Mouse (Mus musculus): ENCODE results near the gene Crcp.

The Crcp gene

GRCm38 (mm10) chr5:130060329-130060665 lies 31.2 kb downstream of the Crcp start:
- no peak for DNase-seq

GRCm38 (mm10) chr5:130062096-130062495 lies 33.0 kb downstream of the Crcp start:
- DNase-seq: no peak

- no peak for DNase-seq
Observed at GRCm38 (mm10) chr5:130063760-130064159, 34.7 kb downstream of the Crcp start.

GRCm38 (mm10) chr5:130065579-130065978 lies 36.5 kb downstream of the Crcp start:
- DNase-seq: no peak

GRCm38 (mm10) chr5:130067841-130068264 lies 38.8 kb downstream of the Crcp start:
- no peak for DNase-seq

- DNase-seq: no peak
Observed at GRCm38 (mm10) chr5:130073026-130073425, 43.9 kb downstream of the Crcp start, which contains the start of gene Tpst1. TSS of gene Tpst1 (plus strand) at chr5:130073326.

GRCm38 (mm10) chr5:130074491-130074890 lies 45.4 kb downstream of the Crcp start:
- DNase-seq: no peak

- DNase-seq: no peak
Observed at GRCm38 (mm10) chr5:130076396-130076795, 47.3 kb downstream of the Crcp start.

GRCm38 (mm10) chr5:130078096-130078833 lies 49.2 kb downstream of the Crcp start:
- no peak for DNase-seq

GRCm38 (mm10) chr5:130078834-130079156 lies 49.7 kb downstream of the Crcp start:
- DNase-seq: no peak

- DNase-seq: peak; percentile 94
Observed at GRCm38 (mm10) chr5:130079202-130080050, 50.3 kb downstream of the Crcp start.

GRCm38 (mm10) chr5:130080051-130080681 lies 51.1 kb downstream of the Crcp start:
- no peak for DNase-seq

GRCm38 (mm10) chr5:130081181-130081881 lies 52.2 kb downstream of the Crcp start:
- DNase-seq: no peak

- DNase-seq: no peak
Observed at GRCm38 (mm10) chr5:130082431-130082830, 53.3 kb downstream of the Crcp start.

GRCm38 (mm10) chr5:130084271-130084670 lies 55.2 kb downstream of the Crcp start:
- no peak for DNase-seq

GRCm38 (mm10) chr5:130088008-130088407 lies 58.9 kb downstream of the Crcp start:
- no peak for DNase-seq

- no peak for DNase-seq
Observed at GRCm38 (mm10) chr5:130088612-130089011, 59.5 kb downstream of the Crcp start.

- no peak for DNase-seq
Observed at GRCm38 (mm10) chr5:130089177-130089576, 60.1 kb downstream of the Crcp start.

- DNase-seq: no peak
Observed at GRCm38 (mm10) chr5:130089626-130090393, 60.7 kb downstream of the Crcp start.

- DNase-seq: no peak
Observed at GRCm38 (mm10) chr5:130096754-130097153, 67.7 kb downstream of the Crcp start.

GRCm38 (mm10) chr5:130097837-130098236 lies 68.7 kb downstream of the Crcp start:
- DNase-seq: no peak

GRCm38 (mm10) chr5:130101724-130102123 lies 72.6 kb downstream of the Crcp start:
- no peak for DNase-seq
